Mouse (Mus musculus) lung, embryonic 14.5 days (tissue): ENCODE data around the gene Atp6v0e. TPM values are rescaled to one million over a fixed set of nuclear protein-coding genes. Genes with fewer than 3 reads are reported as not detected.
A peak's percentile ranks its signal among the peaks of the same experiment; 100 is the strongest.

Source experiments
- ATAC-seq: fragments of 200-750 bp; cut with Nextera tagmentation; 2 replicates; pipeline ENCODE4 v1.8.0; 2017; ENCODE audit warnings: mild to moderate bottlenecking, moderate TSS enrichment, moderate library complexity; ENCODE audit not compliant: insufficient read depth
- DNase-seq: peaks from one replicate; pipeline ENCODE4 v3.0.0-alpha.2; 2015
- H3K27ac ChIP-seq: fragments of 300-500 bp; sonication (generic); 2 replicates; pipeline ENCODE4 v1.5.1; 2014; ENCODE audit warnings: low read depth, mild to moderate bottlenecking, moderate library complexity
- H3K27me3 ChIP-seq: fragments of 300-500 bp; sonication (generic); 2 replicates; pipeline ENCODE4 v1.6.1; 2014; ENCODE audit warnings: low read length, control low read depth; ENCODE audit not compliant: insufficient read depth
- H3K36me3 ChIP-seq: fragments of 300-500 bp; sonication (generic); 2 replicates; pipeline ENCODE4 v1.6.1; 2014; ENCODE audit warnings: control low read depth; ENCODE audit not compliant: insufficient read depth
- H3K4me1 ChIP-seq: fragments of 300-500 bp; sonication (generic); 2 replicates; pipeline ENCODE4 v1.6.1; 2014; ENCODE audit warnings: antibody characterized with exemption, control low read depth; ENCODE audit not compliant: insufficient read depth
- H3K4me2 ChIP-seq: fragments of 300-500 bp; sonication (generic); 2 replicates; pipeline ENCODE4 v1.6.1; 2014; ENCODE audit warnings: mild to moderate bottlenecking
- H3K4me3 ChIP-seq: fragments of 300-500 bp; sonication (generic); 2 replicates; pipeline ENCODE4 v1.5.1; 2014; ENCODE audit warnings: low read depth, low read length
- H3K9ac ChIP-seq: fragments of 300-500 bp; sonication (generic); 2 replicates; pipeline ENCODE4 v1.6.1; 2014
- H3K9me3 ChIP-seq: fragments of 300-500 bp; sonication (generic); 2 replicates; pipeline ENCODE4 v1.6.1; 2016; ENCODE audit warnings: low read depth, low read length, control low read depth
- CTCF ChIP-seq: IDR thresholded peaks from 2 replicates; pipeline ENCODE4 v1.5.1; 2016; ENCODE audit warnings: antibody characterized with exemption, low read depth
- WGBS: fragments of 180-500 bp; shearing (Covaris S2); extraction: QIAGEN DNeasy Blood & Tissue Kit; methylation state at CpG from one replicate; pipeline ENCODE4 v1.1.7; 2014; 5-methylcytosine and 5-hydroxymethylcytosine counted together
- polyA plus RNA-seq: library from polyadenylated mRNA; unstranded; fragments of >200 nt; fragmentation: Nextera tagmentation; extraction: Ambion mirVana; gene quantifications from 2 replicates; pipeline ENCODE4 v1.2.1, GENCODE M21; 2014

Atp6v0e gene
- polyA plus RNA-seq, 1 experiment from 2014 or later = 143 TPM

- no peak for TF ChIP-seq CTCF
- Histone ChIP-seq H3K27ac (no peak overlapping the region), H3K4me1 (no peaks in the 10 kb centered on the region), H3K36me3 (peaks cover 34% of the 10 kb centered on the region), H3K4me3 (no peak overlapping the region), H3K27me3 (no peaks in the 10 kb centered on the region), H3K4me2 (no peak overlapping the region), H3K9me3 (no peaks in the 10 kb centered on the region), H3K9ac (no peak overlapping the region)
- DNase-seq = no peak
- 96% methylated on average over 3 of the region's 3 CpGs for WGBS
- no peak for ATAC-seq
Observed at GRCm38 (mm10) chr17:26695193-26695592, 32.2 kb downstream of the Atp6v0e start.

- no peaks in the 10 kb centered on the region for H3K9me3 ChIP-seq
- peaks cover 37% of the 10 kb centered on the region for H3K36me3 ChIP-seq
- no peaks in the 10 kb centered on the region for H3K4me1 ChIP-seq
- DNase-seq (peak; percentile 32), ATAC-seq (no peak)
- no peak overlapping the region for H3K4me3 ChIP-seq
- H3K27me3 ChIP-seq = no peaks in the 10 kb centered on the region
- WGBS = 86% methylated on average over 5 of the region's 5 CpGs
- no peak overlapping the region for H3K9ac ChIP-seq
- H3K4me2 ChIP-seq = no peak overlapping the region
- TF ChIP-seq CTCF = peak; percentile 53
- H3K27ac ChIP-seq = no peak overlapping the region
Observed at GRCm38 (mm10) chr17:26698846-26699245, 35.8 kb downstream of the Atp6v0e start.

GRCm38 (mm10) chr17:26699819-26700616 is 37.0 kb downstream of the Atp6v0e start:
- no peak overlapping the region for H3K4me2 ChIP-seq
- no peak for ATAC-seq
- H3K9me3 ChIP-seq = no peaks in the 10 kb centered on the region
- no peaks in the 10 kb centered on the region for H3K27me3 ChIP-seq
- H3K27ac ChIP-seq = no peak overlapping the region
- WGBS = 77% methylated on average over 10 of the region's 10 CpGs
- DNase-seq = no peak
- H3K36me3 ChIP-seq = peaks cover 37% of the 10 kb centered on the region
- H3K9ac ChIP-seq = no peak overlapping the region
- no peak overlapping the region for H3K4me3 ChIP-seq
- H3K4me1 ChIP-seq = no peaks in the 10 kb centered on the region
- TF ChIP-seq CTCF = no peak

- Histone ChIP-seq H3K27ac (no peak overlapping the region), H3K4me2 (no peak overlapping the region), H3K27me3 (no peaks in the 10 kb centered on the region), H3K9ac (no peak overlapping the region), H3K36me3 (peaks cover 31% of the 10 kb centered on the region), H3K4me3 (no peak overlapping the region), H3K9me3 (no peaks in the 10 kb centered on the region), H3K4me1 (no peaks in the 10 kb centered on the region)
- no peak for ATAC-seq
- WGBS = 78% methylated on average over 13 of the region's 13 CpGs
- no peak for DNase-seq
- TF ChIP-seq CTCF = no peak
Observed at GRCm38 (mm10) chr17:26701565-26701964, 38.5 kb downstream of the Atp6v0e start.

GRCm38 (mm10) chr17:26702621-26703020 is 39.6 kb downstream of the Atp6v0e start:
- ATAC-seq (no peak), DNase-seq (no peak)
- TF ChIP-seq CTCF = no peak
- Histone ChIP-seq H3K9me3 (no peaks in the 10 kb centered on the region), H3K9ac (no peak overlapping the region), H3K27ac (no peak overlapping the region), H3K4me2 (no peak overlapping the region), H3K36me3 (peaks cover 28% of the 10 kb centered on the region), H3K4me3 (no peak overlapping the region), H3K4me1 (no peaks in the 10 kb centered on the region), H3K27me3 (no peaks in the 10 kb centered on the region)
- 81% methylated on average over 4 of the region's 4 CpGs for WGBS

- no peak overlapping the region for H3K27ac ChIP-seq
- no peaks in the 10 kb centered on the region for H3K4me1 ChIP-seq
- no peaks in the 10 kb centered on the region for H3K27me3 ChIP-seq
- WGBS = 72% methylated on average over 4 of the region's 4 CpGs
- ATAC-seq (no peak), DNase-seq (no peak)
- H3K9me3 ChIP-seq = no peaks in the 10 kb centered on the region
- H3K9ac ChIP-seq = no peak overlapping the region
- no peak for TF ChIP-seq CTCF
- peaks cover 17% of the 10 kb centered on the region; the same call in 1 of the 2 replicates for H3K36me3 ChIP-seq
- H3K4me3 ChIP-seq = no peak overlapping the region
- no peak overlapping the region for H3K4me2 ChIP-seq
Observed at GRCm38 (mm10) chr17:26703671-26704070, 40.6 kb downstream of the Atp6v0e start.

GRCm38 (mm10) chr17:26705463-26706359 is 42.7 kb downstream of the Atp6v0e start:
- Histone ChIP-seq H3K4me1 (no peaks in the 10 kb centered on the region), H3K4me2 (no peak overlapping the region), H3K36me3 (no peaks in the 10 kb centered on the region; the same call in 1 of the 2 replicates), H3K9ac (no peak overlapping the region), H3K27ac (no peak overlapping the region), H3K27me3 (no peaks in the 10 kb centered on the region), H3K9me3 (no peaks in the 10 kb centered on the region), H3K4me3 (no peak overlapping the region)
- 69% methylated on average over 11 of the region's 11 CpGs for WGBS
- DNase-seq (no peak), ATAC-seq (no peak)
- no peak for TF ChIP-seq CTCF
